Mouse (Mus musculus) ES-Bruce4 (cell line): ENCODE measurements around the gene Fndc5. TPM values are rescaled to one million over a fixed set of nuclear protein-coding genes. Genes with fewer than 3 reads are reported as not detected.

Experiments
- H3K27ac ChIP-seq: 2 replicates; pipeline ENCODE4 v1.5.1; 2012; ENCODE audit warnings: low read length, inconsistent platforms; ENCODE audit not compliant: insufficient read depth
- H3K27me3 ChIP-seq: 2 replicates; pipeline ENCODE4 v1.6.1; 2012; ENCODE audit warnings: mild to moderate bottlenecking, low read length, inconsistent platforms; ENCODE audit not compliant: control insufficient read depth, poor library complexity, insufficient read depth, severe bottlenecking
- H3K36me3 ChIP-seq: 2 replicates; pipeline ENCODE4 v1.6.1; 2012; ENCODE audit warnings: inconsistent platforms, mild to moderate bottlenecking, low read length, moderate library complexity; ENCODE audit not compliant: control insufficient read depth, poor library complexity, insufficient read depth, severe bottlenecking
- H3K4me1 ChIP-seq: one replicate; pipeline ENCODE4 v1.8.1; 2011; ENCODE audit warnings: low read length; ENCODE audit not compliant: control insufficient read depth, insufficient read depth
- H3K4me3 ChIP-seq: 2 replicates; pipeline ENCODE4 v1.5.1; 2011; ENCODE audit warnings: low read depth, mild to moderate bottlenecking, low read length
- H3K9ac ChIP-seq: 2 replicates; pipeline ENCODE4 v1.6.1; 2012; ENCODE audit warnings: low read depth, mild to moderate bottlenecking, inconsistent platforms; ENCODE audit not compliant: poor library complexity, severe bottlenecking
- H3K9me3 ChIP-seq: replicated peaks from 2 replicates; pipeline ENCODE4 v1.6.1; 2012; ENCODE audit warnings: mild to moderate bottlenecking, low read length, inconsistent platforms; ENCODE audit not compliant: control insufficient read depth, poor library complexity, insufficient read depth, severe bottlenecking
- CTCF ChIP-seq: IDR thresholded peaks from one replicate; pipeline ENCODE4 v1.8.1; 2011; ENCODE audit warnings: low read depth, low read length
- EP300 ChIP-seq: IDR thresholded peaks from 2 replicates; pipeline ENCODE4 v1.6.1; 2011; ENCODE audit warnings: low read depth, low read length; ENCODE audit not compliant: insufficient read depth
- POLR2A ChIP-seq: IDR thresholded peaks from one replicate; pipeline ENCODE4 v1.8.1; 2011; ENCODE audit warnings: low read length; ENCODE audit not compliant: insufficient read depth
- polyA plus RNA-seq: library from polyadenylated mRNA; stranded (reverse); fragments of >200 nt; gene quantifications from 2 replicates; pipeline ENCODE4 v1.2.4, GENCODE M21; 2011; ENCODE audit warnings: low read depth; ENCODE audit not compliant: missing spikeins, insufficient read depth, insufficient read length

Fndc5 gene
- polyA plus RNA-seq, 1 experiment: 2.7 TPM

GRCm38 (mm10) chr4:129143509-129143908 is 6.7 kb downstream of the Fndc5 start:
- H3K36me3 ChIP-seq: no peaks in the 10 kb centered on the region
- no peak overlapping the region for H3K4me3 ChIP-seq
- no peaks in the 10 kb centered on the region for H3K4me1 ChIP-seq
- no peaks in the 10 kb centered on the region for H3K27me3 ChIP-seq
- H3K27ac ChIP-seq: no peak overlapping the region
- no peaks in the 10 kb centered on the region for H3K9me3 ChIP-seq
- H3K9ac ChIP-seq: no peak overlapping the region
- TF ChIP-seq EP300 (no peak), CTCF (no peak), POLR2A (no peak)

GRCm38 (mm10) chr4:129144401-129145367 is 7.9 kb downstream of the Fndc5 start:
- Histone ChIP-seq H3K4me3 (no peak overlapping the region), H3K4me1 (no peaks in the 10 kb centered on the region), H3K27ac (no peak overlapping the region), H3K9ac (no peak overlapping the region), H3K36me3 (peaks cover under 1% of the 10 kb centered on the region; the same call in 1 of the 2 replicates), H3K27me3 (no peaks in the 10 kb centered on the region), H3K9me3 (no peaks in the 10 kb centered on the region)
- no peak for TF ChIP-seq EP300
- TF ChIP-seq POLR2A: no peak
- TF ChIP-seq CTCF: no peak

DNA sequence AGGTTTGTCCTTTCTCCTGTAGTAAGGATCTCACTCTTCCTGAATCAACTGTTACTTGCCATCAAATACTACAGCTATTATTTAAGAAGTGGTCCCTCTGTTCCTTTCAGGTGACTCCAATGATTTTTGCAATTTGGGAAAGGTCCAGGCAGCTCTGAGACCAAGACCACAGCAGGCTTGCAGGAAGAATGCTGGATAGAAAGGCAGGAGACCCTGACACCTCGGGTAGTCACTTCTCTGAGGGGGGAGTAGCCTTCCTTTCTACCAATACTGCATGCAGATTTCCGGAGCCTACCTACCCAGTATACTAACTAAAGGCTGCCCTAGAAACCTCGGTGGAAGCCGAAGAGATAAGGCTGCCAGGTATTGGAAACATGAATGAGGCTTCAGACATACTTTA is 8.6 kb downstream of the Fndc5 start:
- H3K4me3 ChIP-seq: no peak overlapping the region
- no peak overlapping the region for H3K27ac ChIP-seq
- no peaks in the 10 kb centered on the region for H3K27me3 ChIP-seq
- no peaks in the 10 kb centered on the region for H3K4me1 ChIP-seq
- no peak for TF ChIP-seq CTCF
- H3K36me3 ChIP-seq: peaks cover 4% of the 10 kb centered on the region; the same call in 1 of the 2 replicates
- H3K9me3 ChIP-seq: no peaks in the 10 kb centered on the region
- no peak overlapping the region for H3K9ac ChIP-seq

DNA sequence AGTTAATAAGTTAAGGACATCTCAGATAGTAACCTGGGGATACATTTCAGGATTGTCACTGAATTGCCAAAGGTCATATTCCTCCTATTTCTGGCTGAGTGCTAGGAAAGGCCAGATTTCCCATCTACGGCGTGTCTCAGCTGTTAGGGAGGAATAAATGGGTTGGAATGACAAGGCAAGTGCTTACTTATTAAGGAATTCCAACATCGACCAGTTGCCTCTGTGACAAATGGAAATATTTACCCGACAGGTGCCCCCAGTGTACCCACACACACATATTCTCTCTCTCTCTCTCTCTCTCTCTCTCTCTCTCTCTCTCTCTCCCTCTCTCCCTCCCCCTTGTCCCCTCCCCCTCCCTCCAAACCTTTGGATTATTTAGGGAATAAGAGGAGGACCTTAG is 9.1 kb downstream of the Fndc5 start:
- Histone ChIP-seq H3K27me3 (no peaks in the 10 kb centered on the region), H3K9me3 (no peaks in the 10 kb centered on the region), H3K4me3 (no peak overlapping the region), H3K4me1 (no peaks in the 10 kb centered on the region), H3K27ac (no peak overlapping the region), H3K9ac (no peak overlapping the region), H3K36me3 (peaks cover 4% of the 10 kb centered on the region; the same call in 1 of the 2 replicates)
- TF ChIP-seq EP300: no peak
- no peak for TF ChIP-seq POLR2A
- no peak for TF ChIP-seq CTCF

DNA sequence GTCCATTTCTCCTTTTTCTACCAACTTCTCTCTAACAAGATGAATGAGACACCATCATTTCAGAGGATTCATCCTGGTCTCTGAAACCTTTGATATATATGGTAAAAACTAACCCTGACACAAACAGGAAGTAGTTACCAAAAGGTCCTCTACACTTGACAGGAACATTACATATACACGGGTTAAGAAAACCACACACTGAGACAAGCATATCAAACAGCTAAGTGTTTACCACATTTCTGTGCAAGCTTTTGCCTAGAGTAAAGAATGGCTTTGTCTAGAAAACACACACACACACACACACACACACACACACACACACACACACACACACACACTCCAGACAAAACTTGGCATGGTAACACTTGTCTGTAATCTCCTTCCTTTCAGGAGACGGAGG is 9.6 kb downstream of the Fndc5 start:
- Histone ChIP-seq H3K4me3 (no peak overlapping the region), H3K27ac (no peak overlapping the region), H3K9ac (no peak overlapping the region), H3K36me3 (peaks cover 4% of the 10 kb centered on the region; the same call in 1 of the 2 replicates), H3K4me1 (no peaks in the 10 kb centered on the region), H3K27me3 (no peaks in the 10 kb centered on the region), H3K9me3 (no peaks in the 10 kb centered on the region)
- no peak for TF ChIP-seq POLR2A
- no peak for TF ChIP-seq EP300
- TF ChIP-seq CTCF: no peak

DNA sequence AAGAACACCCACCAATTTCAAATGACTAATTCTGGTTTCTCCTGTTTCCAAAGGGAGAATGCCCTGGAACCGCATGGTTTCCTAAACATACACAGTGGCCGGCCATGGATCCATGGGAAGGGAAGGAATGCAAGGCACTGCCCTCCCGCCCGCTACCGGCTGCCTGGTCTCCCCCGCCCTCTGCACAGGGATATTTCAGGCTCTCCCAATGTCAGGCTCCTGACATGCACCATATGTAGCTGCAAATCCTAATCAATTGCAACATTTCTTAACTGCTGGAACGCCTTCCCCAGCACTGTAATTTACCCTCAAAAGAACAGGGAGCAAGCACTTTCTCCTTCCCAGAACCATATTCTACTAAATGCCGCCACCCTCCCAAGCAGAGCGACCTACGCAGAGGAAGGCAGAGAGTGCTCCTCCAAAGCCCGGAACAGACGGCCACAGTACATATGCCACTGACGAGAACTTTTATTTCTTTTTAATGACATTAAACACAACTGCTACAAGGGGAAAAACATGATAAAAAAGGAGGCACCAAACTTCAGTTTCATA is 10.8 kb downstream of the Fndc5 start:
- no peaks in the 10 kb centered on the region for H3K4me1 ChIP-seq
- no peak overlapping the region for H3K4me3 ChIP-seq
- H3K27me3 ChIP-seq: no peaks in the 10 kb centered on the region
- H3K9ac ChIP-seq: no peak overlapping the region
- peaks cover 7% of the 10 kb centered on the region for H3K36me3 ChIP-seq
- no peaks in the 10 kb centered on the region for H3K9me3 ChIP-seq
- TF ChIP-seq CTCF (no peak), POLR2A (no peak), EP300 (no peak)
- H3K27ac ChIP-seq: no peak overlapping the region
